Mouse (Mus musculus): ENCODE results near the gene Zfhx3. TPM values are rescaled to one million over a fixed set of nuclear protein-coding genes. Genes with fewer than 3 reads are reported as not detected.

The Zfhx3 gene
- polyA plus RNA-seq, 1 experiment from 2014 or later, result 14.4 TPM

- H3K27me3 ChIP-seq (ENCODE audit: low read depth, poor library complexity, severe bottlenecking), result peaks cover 8% of the 10 kb centered on the region; the same call in 1 of the 2 replicates
- no peaks in the 10 kb centered on the region for H3K9me3 ChIP-seq (replicated peaks)
- no peak overlapping the region for H3K27ac ChIP-seq (replicated peaks)
- peaks cover 25% of the 10 kb centered on the region for H3K4me1 ChIP-seq
- WGBS, result 69% methylated on average over 8 of the region's 8 CpGs
- no peaks in the 10 kb centered on the region for H3K36me3 ChIP-seq
- DNase-seq (ENCODE audit: low spot score), result no peak
- no peak overlapping the region for H3K4me3 ChIP-seq
Observed at GRCm38 (mm10) chr8:107957566-107957965, 15.1 kb downstream of the Zfhx3 start.

- Histone ChIP-seq H3K9me3 (replicated peaks) (no peaks in the 10 kb centered on the region), H3K4me3 (no peak overlapping the region), H3K4me1 (peaks cover 22% of the 10 kb centered on the region), H3K36me3 (no peaks in the 10 kb centered on the region), H3K27ac (replicated peaks) (no peak overlapping the region), H3K27me3 (ENCODE audit: low read depth, poor library complexity, severe bottlenecking) (peaks cover under 1% of the 10 kb centered on the region; the same call in 1 of the 2 replicates)
- no peak for DNase-seq (ENCODE audit: low spot score)
- 80% methylated on average over 11 of the region's 11 CpGs for WGBS
Observed at GRCm38 (mm10) chr8:107960466-107960865, 18.0 kb downstream of the Zfhx3 start.

- DNase-seq (ENCODE audit: low spot score), result no peak
- Histone ChIP-seq H3K27ac (replicated peaks) (no peak overlapping the region), H3K27me3 (ENCODE audit: low read depth, poor library complexity, severe bottlenecking) (no peaks in the 10 kb centered on the region), H3K4me1 (peaks cover 22% of the 10 kb centered on the region), H3K4me3 (no peak overlapping the region), H3K9me3 (replicated peaks) (no peaks in the 10 kb centered on the region), H3K36me3 (no peaks in the 10 kb centered on the region)
- WGBS, result 78% methylated on average over 8 of the region's 8 CpGs
Observed at GRCm38 (mm10) chr8:107960878-107961277, 18.4 kb downstream of the Zfhx3 start.

GRCm38 (mm10) chr8:107972198-107972597, 29.8 kb downstream of the Zfhx3 start:
- Histone ChIP-seq H3K4me3 (no peak overlapping the region), H3K27ac (replicated peaks) (no peak overlapping the region), H3K9me3 (replicated peaks) (no peaks in the 10 kb centered on the region), H3K4me1 (no peaks in the 10 kb centered on the region), H3K36me3 (no peaks in the 10 kb centered on the region), H3K27me3 (ENCODE audit: low read depth, poor library complexity, severe bottlenecking) (no peaks in the 10 kb centered on the region)
- WGBS, result 79% methylated on average over 4 of the region's 4 CpGs
- DNase-seq (ENCODE audit: low spot score), result no peak

GRCm38 (mm10) chr8:107974451-107974850, 32.0 kb downstream of the Zfhx3 start:
- Histone ChIP-seq H3K27me3 (ENCODE audit: low read depth, poor library complexity, severe bottlenecking) (no peaks in the 10 kb centered on the region), H3K4me1 (no peaks in the 10 kb centered on the region), H3K36me3 (no peaks in the 10 kb centered on the region), H3K4me3 (no peak overlapping the region), H3K27ac (replicated peaks) (no peak overlapping the region), H3K9me3 (replicated peaks) (no peaks in the 10 kb centered on the region)
- 81% methylated on average over 13 of the region's 13 CpGs for WGBS
- no peak for DNase-seq (ENCODE audit: low spot score)

- 84% methylated on average over 1 of the region's 1 CpGs for WGBS
- no peaks in the 10 kb centered on the region for H3K36me3 ChIP-seq
Observed at GRCm38 (mm10) chr8:107978247-107978646, 35.8 kb downstream of the Zfhx3 start.

GRCm38 (mm10) chr8:107980618-107981017, 38.2 kb downstream of the Zfhx3 start:
- Histone ChIP-seq H3K9me3 (replicated peaks) (no peaks in the 10 kb centered on the region), H3K4me3 (no peak overlapping the region), H3K27me3 (ENCODE audit: low read depth, poor library complexity, severe bottlenecking) (no peaks in the 10 kb centered on the region), H3K4me1 (no peaks in the 10 kb centered on the region; the same call in 1 of the 2 replicates), H3K36me3 (no peaks in the 10 kb centered on the region), H3K27ac (replicated peaks) (no peak overlapping the region)
- 79% methylated on average over 10 of the region's 10 CpGs for WGBS
- DNase-seq (ENCODE audit: low spot score), result no peak

More at GRCm38 (mm10) chr8:107978247-107978646, 35.8 kb downstream of the Zfhx3 start:
- Histone ChIP-seq H3K4me1 (no peaks in the 10 kb centered on the region; the same call in 1 of the 2 replicates), H3K9me3 (replicated peaks) (no peaks in the 10 kb centered on the region), H3K4me3 (no peak overlapping the region), H3K27ac (replicated peaks) (no peak overlapping the region), H3K27me3 (ENCODE audit: low read depth, poor library complexity, severe bottlenecking) (no peaks in the 10 kb centered on the region)
- DNase-seq (ENCODE audit: low spot score), result no peak

GRCm38 (mm10) chr8:107986629-107987028, 44.2 kb downstream of the Zfhx3 start:
- H3K27me3 ChIP-seq (ENCODE audit: low read depth, poor library complexity, severe bottlenecking), result no peaks in the 10 kb centered on the region
- H3K9me3 ChIP-seq (replicated peaks), result no peaks in the 10 kb centered on the region
- no peak for DNase-seq (ENCODE audit: low spot score)
- H3K36me3 ChIP-seq, result no peaks in the 10 kb centered on the region
- peaks cover 3% of the 10 kb centered on the region; the same call in 1 of the 2 replicates for H3K4me1 ChIP-seq
- H3K27ac ChIP-seq (replicated peaks), result no peak overlapping the region
- H3K4me3 ChIP-seq, result no peak overlapping the region
- WGBS, result 72% methylated on average over 15 of the region's 15 CpGs

- 94% methylated on average over 10 of the region's 10 CpGs for WGBS
- Histone ChIP-seq H3K9me3 (replicated peaks) (no peaks in the 10 kb centered on the region), H3K4me1 (peaks cover 10% of the 10 kb centered on the region), H3K4me3 (no peak overlapping the region), H3K27me3 (ENCODE audit: low read depth, poor library complexity, severe bottlenecking) (no peaks in the 10 kb centered on the region), H3K27ac (replicated peaks) (no peak overlapping the region), H3K36me3 (no peaks in the 10 kb centered on the region)
- no peak for DNase-seq (ENCODE audit: low spot score)
Observed at GRCm38 (mm10) chr8:107998874-107999273, 56.4 kb downstream of the Zfhx3 start.

- no peaks in the 10 kb centered on the region for H3K4me1 ChIP-seq
- no peak overlapping the region for H3K4me3 ChIP-seq
- no peak overlapping the region for H3K27ac ChIP-seq (replicated peaks)
- WGBS, result 85% methylated on average over 11 of the region's 11 CpGs
- no peak for DNase-seq (ENCODE audit: low spot score)
- no peaks in the 10 kb centered on the region for H3K9me3 ChIP-seq (replicated peaks)
- no peaks in the 10 kb centered on the region for H3K27me3 ChIP-seq (ENCODE audit: low read depth, poor library complexity, severe bottlenecking)
- no peaks in the 10 kb centered on the region for H3K36me3 ChIP-seq
Observed at GRCm38 (mm10) chr8:108011516-108011915, 69.1 kb downstream of the Zfhx3 start.

- Histone ChIP-seq H3K4me3 (no peak overlapping the region), H3K27ac (replicated peaks) (no peak overlapping the region), H3K36me3 (no peaks in the 10 kb centered on the region), H3K27me3 (ENCODE audit: low read depth, poor library complexity, severe bottlenecking) (no peaks in the 10 kb centered on the region), H3K4me1 (no peaks in the 10 kb centered on the region), H3K9me3 (replicated peaks) (no peaks in the 10 kb centered on the region)
- no peak for DNase-seq (ENCODE audit: low spot score)
- 90% methylated on average over 5 of the region's 5 CpGs for WGBS
Observed at GRCm38 (mm10) chr8:108017727-108018126, 75.3 kb downstream of the Zfhx3 start.

- Histone ChIP-seq H3K27ac (replicated peaks) (no peak overlapping the region; the same call in 1 of the 2 replicates), H3K4me3 (no peak overlapping the region), H3K4me1 (no peaks in the 10 kb centered on the region), H3K36me3 (no peaks in the 10 kb centered on the region), H3K9me3 (replicated peaks) (no peaks in the 10 kb centered on the region), H3K27me3 (ENCODE audit: low read depth, poor library complexity, severe bottlenecking) (no peaks in the 10 kb centered on the region)
- WGBS, result 85% methylated on average over 3 of the region's 3 CpGs
- DNase-seq (ENCODE audit: low spot score), result no peak
Observed at GRCm38 (mm10) chr8:108019651-108020050, 77.2 kb downstream of the Zfhx3 start.

- no peaks in the 10 kb centered on the region for H3K9me3 ChIP-seq (replicated peaks)
- H3K36me3 ChIP-seq, result no peaks in the 10 kb centered on the region
- H3K27ac ChIP-seq (replicated peaks), result no peak overlapping the region
- peaks cover 4% of the 10 kb centered on the region for H3K4me1 ChIP-seq
- no peaks in the 10 kb centered on the region for H3K27me3 ChIP-seq (ENCODE audit: low read depth, poor library complexity, severe bottlenecking)
- DNase-seq (ENCODE audit: low spot score), result no peak
- H3K4me3 ChIP-seq, result no peak overlapping the region
- 69% methylated on average over 4 of the region's 4 CpGs for WGBS
Observed at GRCm38 (mm10) chr8:108022404-108022803, 80.0 kb downstream of the Zfhx3 start.

GRCm38 (mm10) chr8:108024331-108024730, 81.9 kb downstream of the Zfhx3 start:
- Histone ChIP-seq H3K27me3 (ENCODE audit: low read depth, poor library complexity, severe bottlenecking) (no peaks in the 10 kb centered on the region), H3K4me3 (no peak overlapping the region), H3K4me1 (peaks cover 11% of the 10 kb centered on the region), H3K36me3 (no peaks in the 10 kb centered on the region), H3K27ac (replicated peaks) (no peak overlapping the region), H3K9me3 (replicated peaks) (no peaks in the 10 kb centered on the region)
- DNase-seq (ENCODE audit: low spot score), result no peak
- WGBS, result 69% methylated on average over 4 of the region's 4 CpGs
